Mouse (Mus musculus) spleen, postnatal 4 days (tissue): Measurements from ENCODE around the gene Zfp523.
A peak's percentile ranks its signal among the peaks of the same experiment; 100 is the strongest.

Experiments
- DNase-seq, 2 experiments: peaks; one replicate each; pipeline ENCODE4 v3.0.0; 2022; ENCODE audit warnings: low spot score in 2 of 2

Zfp523 gene

GRCm38 (mm10) chr17:28176775-28177539 is at the start of gene Zfp523:
Zfp523 (plus strand) TSS chr17:28177129.
- DNase-seq = peak; percentile 80 to 93

GRCm38 (mm10) chr17:28129796-28130195 is 47.1 kb upstream of the Zfp523 start:
- DNase-seq = no peak

- no peak for DNase-seq
Observed at GRCm38 (mm10) chr17:28130391-28131125, 46.4 kb upstream of the Zfp523 start.

GRCm38 (mm10) chr17:28131156-28131555 is 45.8 kb upstream of the Zfp523 start:
- DNase-seq = no peak

- DNase-seq = peak; percentile 39 to 79
Observed at GRCm38 (mm10) chr17:28133193-28133592, 43.7 kb upstream of the Zfp523 start.

- no peak for DNase-seq
Observed at GRCm38 (mm10) chr17:28135496-28135895, 41.4 kb upstream of the Zfp523 start.

GRCm38 (mm10) chr17:28136266-28136665 is 40.7 kb upstream of the Zfp523 start:
- DNase-seq = no peak

GRCm38 (mm10) chr17:28138013-28138412 is 38.9 kb upstream of the Zfp523 start:
- DNase-seq = no peak

- DNase-seq = no peak
Observed at GRCm38 (mm10) chr17:28138685-28139084, 38.2 kb upstream of the Zfp523 start.

- no peak for DNase-seq
Observed at GRCm38 (mm10) chr17:28140431-28141204, 36.3 kb upstream of the Zfp523 start.

GRCm38 (mm10) chr17:28141205-28141650 is 35.7 kb upstream of the Zfp523 start:
- DNase-seq = no peak

GRCm38 (mm10) chr17:28141771-28142699 is 34.9 kb upstream of the Zfp523 start, which contains the start of gene Scube3:
Scube3 (plus strand) TSS chr17:28142141.
- DNase-seq = no peak

GRCm38 (mm10) chr17:28142700-28143610 is 34.0 kb upstream of the Zfp523 start:
- DNase-seq = no peak

- DNase-seq = no peak
Observed at GRCm38 (mm10) chr17:28143751-28144150, 33.2 kb upstream of the Zfp523 start.

- no peak for DNase-seq
Observed at GRCm38 (mm10) chr17:28144241-28144640, 32.7 kb upstream of the Zfp523 start.

GRCm38 (mm10) chr17:28148288-28148687 is 28.6 kb upstream of the Zfp523 start:
- DNase-seq = no peak

- DNase-seq = no peak
Observed at GRCm38 (mm10) chr17:28149734-28150133, 27.2 kb upstream of the Zfp523 start.

GRCm38 (mm10) chr17:28150456-28150855 is 26.5 kb upstream of the Zfp523 start:
- no peak for DNase-seq

- no peak for DNase-seq
Observed at GRCm38 (mm10) chr17:28153095-28153494, 23.8 kb upstream of the Zfp523 start.

GRCm38 (mm10) chr17:28154970-28155369 is 22.0 kb upstream of the Zfp523 start:
- no peak for DNase-seq
